Mouse (Mus musculus): ENCODE data around the gene Prr5. TPM values are rescaled to one million over a fixed set of nuclear protein-coding genes. Genes with fewer than 3 reads are reported as not detected.

Gene Prr5
- polyA plus RNA-seq, 1 experiment, result not detected

DNA sequence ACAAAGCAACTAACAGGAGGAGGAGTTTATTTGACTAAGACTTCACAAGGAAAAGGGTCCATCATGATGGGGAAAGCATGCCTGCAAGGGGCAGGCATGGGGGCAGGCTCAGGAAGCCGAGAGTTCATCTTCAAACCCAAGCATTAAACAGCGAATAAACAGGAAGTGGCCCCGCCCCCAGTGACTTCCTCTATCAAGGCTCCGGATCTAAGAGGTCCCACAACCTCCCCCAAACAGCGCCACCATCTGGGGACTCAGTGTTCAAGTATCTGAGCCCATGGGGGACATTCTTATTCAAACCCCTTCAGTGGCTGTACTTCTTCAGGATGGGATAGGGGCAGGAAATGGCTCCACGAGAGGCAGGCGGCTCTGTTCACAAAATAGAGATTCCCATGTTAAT is 23.2 kb downstream of the Prr5 start:
- H3K27ac ChIP-seq (ENCODE audit: insufficient read depth, low read depth, low read length), result no peak overlapping the region
- H3K4me1 ChIP-seq (ENCODE audit: control insufficient read depth, insufficient read depth, low read length), result peaks cover 4% of the 10 kb centered on the region; the same call in 1 of the 2 replicates
- WGBS, result 93% methylated on average over 7 of the region's 7 CpGs
- H3K4me3 ChIP-seq (ENCODE audit: insufficient read depth, low read depth, low read length), result no peak overlapping the region
- TF ChIP-seq POLR2A (IDR thresholded peaks at IDR 0.05; ENCODE audit: insufficient read depth, low read depth, low read length), result no peak
- TF ChIP-seq CTCF (IDR thresholded peaks at IDR 0.05; ENCODE audit: insufficient read depth, low read depth, low read length), result no peak

DNA sequence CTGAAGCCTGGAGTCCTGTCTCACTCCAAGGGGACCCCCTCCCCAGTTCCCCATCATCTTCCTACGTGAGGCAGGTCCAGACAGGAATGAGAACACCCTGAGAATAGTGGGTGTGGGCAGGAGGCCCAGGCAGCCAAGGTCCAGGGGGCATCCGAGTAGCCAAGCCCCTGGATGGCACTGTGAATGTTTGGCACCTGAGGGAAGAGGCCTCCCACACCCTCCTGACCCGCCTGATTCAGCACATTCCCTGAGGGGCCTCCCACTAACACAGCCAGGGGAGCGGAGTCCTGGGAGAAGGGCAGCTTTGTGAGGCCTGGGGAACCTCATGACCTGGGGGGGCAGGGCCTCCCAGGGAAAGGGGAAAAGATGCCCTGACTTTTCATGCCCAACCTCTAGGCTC is 26.6 kb downstream of the Prr5 start:
- 76% methylated on average over 4 of the region's 4 CpGs for WGBS
- no peak overlapping the region for H3K4me3 ChIP-seq (ENCODE audit: insufficient read depth, low read depth, low read length)
- TF ChIP-seq POLR2A (IDR thresholded peaks at IDR 0.05; ENCODE audit: insufficient read depth, low read depth, low read length), result no peak
- no peak for TF ChIP-seq CTCF (IDR thresholded peaks at IDR 0.05; ENCODE audit: insufficient read depth, low read depth, low read length)

DNA sequence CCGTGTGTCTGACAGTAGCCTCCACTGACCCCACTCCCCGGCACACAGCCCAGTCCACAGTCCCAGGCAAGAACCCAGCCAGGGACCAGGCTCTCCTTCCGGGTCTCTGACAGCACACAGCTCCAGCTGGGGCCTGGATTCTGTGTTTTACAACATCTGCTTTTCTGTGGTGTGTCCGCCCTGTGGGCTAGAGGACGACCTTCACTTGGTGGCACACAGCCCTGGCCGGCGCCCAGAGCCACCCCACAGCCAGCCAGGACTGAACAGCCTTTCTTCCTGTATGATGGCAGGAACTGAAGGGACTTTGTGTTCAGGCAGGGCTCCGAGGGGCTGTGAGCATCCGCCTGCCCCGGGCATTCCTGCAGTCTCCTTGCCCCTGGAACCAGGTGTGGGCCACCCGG is 28.2 kb downstream of the Prr5 start:
- peaks cover 4% of the 10 kb centered on the region for H3K4me1 ChIP-seq (ENCODE audit: control insufficient read depth, insufficient read depth, low read length)
- no peak overlapping the region for H3K4me3 ChIP-seq (ENCODE audit: insufficient read depth, low read depth, low read length)
- WGBS, result 56% methylated on average over 11 of the region's 11 CpGs
- H3K27ac ChIP-seq (ENCODE audit: insufficient read depth, low read depth, low read length), result peak overlapping the region; percentile 16; the same call in 1 of the 2 replicates
- TF ChIP-seq CTCF (IDR thresholded peaks at IDR 0.05; ENCODE audit: insufficient read depth, low read depth, low read length), result no peak
- TF ChIP-seq POLR2A (IDR thresholded peaks at IDR 0.05; ENCODE audit: insufficient read depth, low read depth, low read length), result no peak

More for the DNA sequence above, 26.6 kb downstream of the Prr5 start:
- Histone ChIP-seq H3K27ac (ENCODE audit: insufficient read depth, low read depth, low read length) (no peak overlapping the region), H3K4me1 (ENCODE audit: control insufficient read depth, insufficient read depth, low read length) (peaks cover 4% of the 10 kb centered on the region)

DNA sequence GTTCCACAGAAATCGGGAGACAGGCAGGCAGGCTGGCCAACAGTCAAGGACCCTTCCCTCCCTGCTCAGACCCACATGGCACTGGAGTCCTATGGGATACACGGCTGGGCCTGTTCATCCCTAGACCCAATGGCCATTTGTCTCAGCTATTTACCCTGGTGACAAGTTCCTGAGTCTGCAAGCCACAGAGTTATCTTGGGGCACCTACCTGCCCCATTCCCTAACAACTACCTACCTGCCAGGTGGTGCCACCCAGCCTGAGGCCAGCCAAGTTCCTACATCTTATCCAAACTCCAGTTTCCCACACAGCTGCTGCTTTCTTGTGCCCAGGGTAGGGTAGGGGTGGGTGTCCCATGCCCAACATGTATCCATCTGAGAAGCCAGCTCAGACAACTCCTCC is 28.8 kb downstream of the Prr5 start:
- Histone ChIP-seq H3K4me3 (ENCODE audit: insufficient read depth, low read depth, low read length) (no peak overlapping the region), H3K4me1 (ENCODE audit: control insufficient read depth, insufficient read depth, low read length) (peaks cover 4% of the 10 kb centered on the region), H3K27ac (ENCODE audit: insufficient read depth, low read depth, low read length) (peak overlapping the region; percentile 16; the same call in 1 of the 2 replicates)
- WGBS, result 67% methylated on average over 2 of the region's 2 CpGs
- no peak for TF ChIP-seq CTCF (IDR thresholded peaks at IDR 0.05; ENCODE audit: insufficient read depth, low read depth, low read length)
- no peak for TF ChIP-seq POLR2A (IDR thresholded peaks at IDR 0.05; ENCODE audit: insufficient read depth, low read depth, low read length)

DNA sequence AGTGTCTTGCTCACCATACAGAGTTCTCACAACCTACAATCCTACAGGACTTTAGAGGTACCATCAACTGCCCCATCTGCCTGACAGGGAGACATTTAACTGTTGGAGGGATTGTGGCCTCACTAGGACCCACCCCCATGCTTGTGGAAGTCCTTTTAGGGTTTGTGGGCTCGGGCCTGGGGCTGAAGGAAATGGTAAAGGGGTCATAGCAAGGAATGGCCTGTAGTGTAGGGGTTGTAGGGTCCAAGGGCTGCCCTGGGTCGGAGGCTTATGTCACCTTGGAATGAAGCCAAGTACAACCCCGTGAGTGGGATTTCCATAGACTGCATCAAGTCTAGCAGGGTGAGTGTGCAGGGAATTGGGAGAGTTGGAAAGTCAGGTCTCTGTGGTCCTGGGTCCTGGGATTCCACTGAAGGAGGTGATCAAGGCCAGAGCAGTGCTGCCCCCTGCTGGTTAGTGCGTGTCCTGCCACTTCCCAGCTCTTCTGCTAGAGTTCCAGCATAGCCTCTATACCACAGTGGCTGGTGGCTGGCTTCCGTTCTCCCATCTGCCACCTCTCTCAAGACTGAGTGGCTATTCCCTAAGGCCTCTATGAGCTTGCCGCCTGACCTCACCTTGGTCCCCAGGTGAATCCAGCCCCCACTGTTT is 30.9 kb downstream of the Prr5 start:
- Histone ChIP-seq H3K4me3 (ENCODE audit: insufficient read depth, low read depth, low read length) (no peak overlapping the region), H3K27ac (ENCODE audit: insufficient read depth, low read depth, low read length) (no peak overlapping the region), H3K4me1 (ENCODE audit: control insufficient read depth, insufficient read depth, low read length) (peaks cover 4% of the 10 kb centered on the region)
- 59% methylated on average over 6 of the region's 6 CpGs for WGBS
- TF ChIP-seq POLR2A (IDR thresholded peaks at IDR 0.05; ENCODE audit: insufficient read depth, low read depth, low read length), result no peak
- TF ChIP-seq CTCF (IDR thresholded peaks at IDR 0.05; ENCODE audit: insufficient read depth, low read depth, low read length), result peak; percentile 43; the same call in 1 of the 2 replicates

- H3K4me1 ChIP-seq (ENCODE audit: control insufficient read depth, insufficient read depth, low read length), result peaks cover 4% of the 10 kb centered on the region
- 44% methylated on average over 4 of the region's 4 CpGs for WGBS
- TF ChIP-seq POLR2A (IDR thresholded peaks at IDR 0.05; ENCODE audit: insufficient read depth, low read depth, low read length) (no peak), CTCF (IDR thresholded peaks at IDR 0.05; ENCODE audit: insufficient read depth, low read depth, low read length) (0 out of 2 replicates have a peak, but pooled peaks have one; percentile 19)
- H3K27ac ChIP-seq (ENCODE audit: insufficient read depth, low read depth, low read length), result no peak overlapping the region
- no peak overlapping the region for H3K4me3 ChIP-seq (ENCODE audit: insufficient read depth, low read depth, low read length)
Measured at GRCm38 (mm10) chr15:84701947-84702346, 32.5 kb downstream of the Prr5 start.

- no peak overlapping the region for H3K27ac ChIP-seq (ENCODE audit: insufficient read depth, low read depth, low read length)
- no peak for TF ChIP-seq CTCF (IDR thresholded peaks at IDR 0.05; ENCODE audit: insufficient read depth, low read depth, low read length)
- no peak for TF ChIP-seq POLR2A (IDR thresholded peaks at IDR 0.05; ENCODE audit: insufficient read depth, low read depth, low read length)
- H3K4me1 ChIP-seq (ENCODE audit: control insufficient read depth, insufficient read depth, low read length), result no peaks in the 10 kb centered on the region; the same call in 1 of the 2 replicates
- H3K4me3 ChIP-seq (ENCODE audit: insufficient read depth, low read depth, low read length), result no peak overlapping the region
- 92% methylated on average over 28 of the region's 29 CpGs for whole genome bisulfite sequencing
Measured at GRCm38 (mm10) chr15:84702391-84703345, 33.2 kb downstream of the Prr5 start.

DNA sequence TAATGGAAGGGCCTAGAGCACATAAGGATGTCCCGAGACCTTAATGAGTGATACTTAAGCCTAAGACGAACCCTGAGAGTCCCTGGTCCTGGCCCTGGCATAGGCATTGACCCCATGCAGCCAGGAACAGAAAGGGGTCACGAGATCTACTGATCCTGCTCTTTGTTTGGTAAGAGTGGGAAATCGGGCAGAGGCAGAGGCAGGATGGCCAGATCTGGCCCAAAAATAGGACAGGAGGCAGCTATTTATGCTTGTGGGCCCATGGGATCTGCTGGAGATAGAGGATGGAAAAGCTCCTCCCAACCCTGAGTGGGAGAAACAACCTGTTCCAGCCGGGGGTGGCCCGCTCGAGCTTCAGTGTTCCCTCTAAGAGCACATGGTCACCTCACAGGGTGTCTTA is 34.6 kb downstream of the Prr5 start:
- TF ChIP-seq CTCF (IDR thresholded peaks at IDR 0.05; ENCODE audit: insufficient read depth, low read depth, low read length) (no peak), POLR2A (IDR thresholded peaks at IDR 0.05; ENCODE audit: insufficient read depth, low read depth, low read length) (no peak)
- Histone ChIP-seq H3K27ac (ENCODE audit: insufficient read depth, low read depth, low read length) (no peak overlapping the region), H3K4me1 (ENCODE audit: control insufficient read depth, insufficient read depth, low read length) (no peaks in the 10 kb centered on the region), H3K4me3 (ENCODE audit: insufficient read depth, low read depth, low read length) (no peak overlapping the region)
- WGBS, result 93% methylated on average over 7 of the region's 7 CpGs

Measured in olfactory bulb, adult 2 months (tissue).